Mouse (Mus musculus): ENCODE measurements around the gene Sipa1l1. TPM values are rescaled to one million over a fixed set of nuclear protein-coding genes. Genes with fewer than 3 reads are reported as not detected.

Gene Sipa1l1
- polyA plus RNA-seq, 1 experiment from 2014 or later: 4.3 TPM

GRCm38 (mm10) chr12:82326438-82326837 is 157.3 kb downstream of the Sipa1l1 start:
- ATAC-seq (ENCODE audit: low read depth) (no peak), DNase-seq (no peak)
- Histone ChIP-seq H3K9ac (no peak overlapping the region), H3K36me3 (no peaks in the 10 kb centered on the region), H3K27me3 (no peaks in the 10 kb centered on the region), H3K9me3 (replicated peaks) (no peaks in the 10 kb centered on the region), H3K4me3 (replicated peaks) (no peak overlapping the region), H3K27ac (no peak overlapping the region), H3K4me1 (replicated peaks) (no peaks in the 10 kb centered on the region; the same call in 1 of the 2 replicates), H3K4me2 (no peak overlapping the region)
- 68% methylated on average over 8 of the region's 8 CpGs for WGBS (ENCODE audit: insufficient replicate concordance)

GRCm38 (mm10) chr12:82328112-82328511 is 159.0 kb downstream of the Sipa1l1 start:
- H3K9ac ChIP-seq: no peak overlapping the region
- no peak for DNase-seq
- H3K27ac ChIP-seq: no peak overlapping the region
- H3K4me3 ChIP-seq (replicated peaks): no peak overlapping the region
- no peaks in the 10 kb centered on the region for H3K9me3 ChIP-seq (replicated peaks)
- ATAC-seq (ENCODE audit: low read depth): no peak
- no peaks in the 10 kb centered on the region for H3K36me3 ChIP-seq
- H3K4me2 ChIP-seq: no peak overlapping the region
- no peaks in the 10 kb centered on the region for H3K27me3 ChIP-seq
- peaks cover 6% of the 10 kb centered on the region for H3K4me1 ChIP-seq (replicated peaks)
- 84% methylated on average over 1 of the region's 1 CpGs for WGBS (ENCODE audit: insufficient replicate concordance)

DNA sequence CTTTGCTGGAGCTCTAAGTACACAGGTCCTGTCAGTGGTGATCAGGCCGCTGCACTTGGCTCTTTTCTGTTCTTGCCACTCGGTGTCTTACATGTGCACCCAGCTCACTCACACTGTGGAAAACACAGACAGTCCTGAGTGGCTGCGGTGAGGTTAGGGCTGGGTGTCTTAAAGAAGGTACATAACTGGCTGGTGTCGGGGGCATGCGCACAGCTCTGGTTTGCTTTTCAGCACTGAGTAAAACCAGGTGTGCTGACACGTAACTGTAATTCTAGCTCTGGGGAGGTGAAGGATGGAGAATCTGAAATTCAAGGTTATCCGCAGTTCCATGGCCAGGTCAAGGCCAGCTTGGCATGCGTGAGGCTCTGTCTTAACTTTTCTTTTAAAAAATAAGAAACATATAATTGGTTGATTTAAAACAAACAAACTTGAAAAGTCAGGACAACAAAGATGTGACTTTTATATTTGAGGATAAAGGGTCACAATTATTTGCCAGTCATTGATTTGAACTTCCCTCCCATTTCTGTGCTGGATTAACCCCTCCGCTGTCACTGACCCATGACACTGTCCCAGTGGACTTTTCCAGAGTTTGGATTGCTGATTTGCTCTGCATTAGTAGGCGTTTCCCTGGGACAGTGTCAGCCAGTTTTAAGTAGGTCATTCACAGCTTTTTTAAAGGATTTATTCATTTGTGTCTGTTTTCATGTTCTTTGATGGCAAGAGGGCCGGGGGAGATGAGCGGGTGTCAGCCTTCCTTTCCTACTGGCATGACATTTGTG is 163.9 kb downstream of the Sipa1l1 start:
- Histone ChIP-seq H3K9me3 (replicated peaks) (no peaks in the 10 kb centered on the region), H3K9ac (no peak overlapping the region), H3K4me3 (replicated peaks) (no peak overlapping the region), H3K4me2 (no peak overlapping the region), H3K4me1 (replicated peaks) (peaks cover 9% of the 10 kb centered on the region), H3K27ac (no peak overlapping the region), H3K27me3 (no peaks in the 10 kb centered on the region), H3K36me3 (no peaks in the 10 kb centered on the region)
- DNase-seq (no peak), ATAC-seq (ENCODE audit: low read depth) (no peak)
- 75% methylated on average over 12 of the region's 12 CpGs for WGBS (ENCODE audit: insufficient replicate concordance)

- H3K27ac ChIP-seq: no peak overlapping the region
- H3K9ac ChIP-seq: no peak overlapping the region
- no peaks in the 10 kb centered on the region for H3K36me3 ChIP-seq
- H3K27me3 ChIP-seq: no peaks in the 10 kb centered on the region
- no peaks in the 10 kb centered on the region for H3K9me3 ChIP-seq (replicated peaks)
- DNase-seq (no peak), ATAC-seq (ENCODE audit: low read depth) (no peak)
- no peak overlapping the region for H3K4me3 ChIP-seq (replicated peaks)
- WGBS (ENCODE audit: insufficient replicate concordance): 61% methylated on average over 5 of the region's 5 CpGs
- H3K4me1 ChIP-seq (replicated peaks): peaks cover 9% of the 10 kb centered on the region
- no peak overlapping the region for H3K4me2 ChIP-seq
These were observed 164.9 kb downstream of the Sipa1l1 start for GRCm38 (mm10) chr12:82333999-82334398.

DNA sequence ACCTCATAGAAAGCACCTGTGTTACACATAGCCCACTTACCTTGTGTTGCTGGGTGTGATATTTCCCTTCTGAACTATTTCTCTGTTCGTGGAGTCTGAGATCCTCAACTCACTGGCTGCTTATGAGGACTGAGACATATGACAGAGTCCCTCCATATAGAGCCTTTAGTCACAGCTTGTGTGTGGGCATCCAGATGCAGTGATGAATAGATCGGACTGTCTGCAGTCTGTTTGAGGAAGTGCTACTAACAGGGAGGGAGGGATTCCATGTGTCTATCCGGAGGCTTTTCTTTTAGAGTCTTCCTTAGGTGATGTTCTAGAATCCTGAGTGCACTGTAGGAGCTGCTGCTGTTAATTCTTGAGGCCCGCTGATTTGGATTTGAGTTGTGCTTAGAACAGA is 165.4 kb downstream of the Sipa1l1 start:
- DNase-seq (no peak), ATAC-seq (ENCODE audit: low read depth) (no peak)
- H3K27me3 ChIP-seq: no peaks in the 10 kb centered on the region
- no peaks in the 10 kb centered on the region for H3K36me3 ChIP-seq
- H3K27ac ChIP-seq: no peak overlapping the region
- no peaks in the 10 kb centered on the region for H3K9me3 ChIP-seq (replicated peaks)
- peaks cover 9% of the 10 kb centered on the region for H3K4me1 ChIP-seq (replicated peaks)
- no peak overlapping the region for H3K4me2 ChIP-seq
- 55% methylated on average over 4 of the region's 4 CpGs for WGBS (ENCODE audit: insufficient replicate concordance)
- no peak overlapping the region for H3K4me3 ChIP-seq (replicated peaks)
- H3K9ac ChIP-seq: no peak overlapping the region

- Histone ChIP-seq H3K9me3 (replicated peaks) (no peaks in the 10 kb centered on the region), H3K27ac (no peak overlapping the region), H3K4me3 (replicated peaks) (no peak overlapping the region), H3K4me2 (no peak overlapping the region), H3K9ac (no peak overlapping the region), H3K36me3 (no peaks in the 10 kb centered on the region), H3K27me3 (no peaks in the 10 kb centered on the region), H3K4me1 (replicated peaks) (peaks cover 9% of the 10 kb centered on the region)
- 47% methylated on average over 1 of the region's 1 CpGs for WGBS (ENCODE audit: insufficient replicate concordance)
- DNase-seq: no peak
- ATAC-seq (ENCODE audit: low read depth): no peak
These were observed 166.0 kb downstream of the Sipa1l1 start for GRCm38 (mm10) chr12:82335095-82335494.

GRCm38 (mm10) chr12:82338550-82338949 is 169.4 kb downstream of the Sipa1l1 start:
- no peak overlapping the region for H3K4me2 ChIP-seq
- H3K4me3 ChIP-seq (replicated peaks): no peak overlapping the region
- peaks cover 3% of the 10 kb centered on the region; the same call in 1 of the 2 replicates for H3K4me1 ChIP-seq (replicated peaks)
- ATAC-seq (ENCODE audit: low read depth) (no peak), DNase-seq (no peak)
- H3K9me3 ChIP-seq (replicated peaks): no peaks in the 10 kb centered on the region
- peaks cover 7% of the 10 kb centered on the region; the same call in 1 of the 2 replicates for H3K36me3 ChIP-seq
- 69% methylated on average over 4 of the region's 4 CpGs for WGBS (ENCODE audit: insufficient replicate concordance)
- no peak overlapping the region for H3K27ac ChIP-seq
- H3K9ac ChIP-seq: no peak overlapping the region
- H3K27me3 ChIP-seq: no peaks in the 10 kb centered on the region

DNA sequence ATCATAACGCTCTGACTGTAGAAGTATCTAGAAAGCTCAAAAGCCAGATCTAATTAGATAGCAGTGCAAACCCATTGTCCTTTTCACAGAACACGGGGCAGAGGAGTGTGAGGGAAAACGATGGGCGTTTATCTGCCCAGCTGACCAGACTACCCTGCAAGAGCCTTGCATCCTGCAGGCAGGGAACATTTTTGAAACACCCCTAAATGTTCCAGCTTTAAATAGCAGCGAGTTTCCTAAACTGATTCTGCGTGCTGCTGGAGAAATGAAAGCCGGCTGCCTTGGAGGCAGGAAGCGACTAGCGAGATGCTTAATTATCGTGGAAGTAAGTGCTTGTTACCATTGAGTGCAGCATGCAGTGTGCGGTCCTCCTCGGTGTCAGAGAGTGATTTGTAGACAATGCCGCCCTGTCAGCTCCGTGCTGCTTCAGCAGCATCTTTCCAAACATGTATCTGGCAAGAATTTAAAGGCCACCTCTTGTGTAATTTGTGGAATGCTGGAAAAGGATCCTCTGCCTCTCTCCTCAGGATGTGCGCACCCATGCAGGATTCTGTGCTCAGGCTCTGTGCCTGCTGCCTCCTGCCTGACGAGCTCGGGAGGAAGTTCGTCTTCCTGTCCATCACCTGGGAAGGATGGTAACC is 170.2 kb downstream of the Sipa1l1 start:
- DNase-seq (no peak), ATAC-seq (ENCODE audit: low read depth) (no peak)
- peaks cover 7% of the 10 kb centered on the region; the same call in 1 of the 2 replicates for H3K36me3 ChIP-seq
- H3K9me3 ChIP-seq (replicated peaks): no peaks in the 10 kb centered on the region
- no peak overlapping the region for H3K27ac ChIP-seq
- peak overlapping the region; percentile 24; the same call in 1 of the 2 replicates for H3K4me2 ChIP-seq
- H3K27me3 ChIP-seq: no peaks in the 10 kb centered on the region
- H3K4me3 ChIP-seq (replicated peaks): no peak overlapping the region
- H3K4me1 ChIP-seq (replicated peaks): peaks cover 3% of the 10 kb centered on the region; the same call in 1 of the 2 replicates
- no peak overlapping the region for H3K9ac ChIP-seq
- whole genome bisulfite sequencing (ENCODE audit: insufficient replicate concordance): 50% methylated on average over 18 of the region's 18 CpGs

- Histone ChIP-seq H3K4me1 (replicated peaks) (peaks cover 3% of the 10 kb centered on the region; the same call in 1 of the 2 replicates), H3K27me3 (no peaks in the 10 kb centered on the region), H3K4me2 (no peak overlapping the region), H3K27ac (no peak overlapping the region), H3K4me3 (replicated peaks) (no peak overlapping the region), H3K9ac (no peak overlapping the region), H3K9me3 (replicated peaks) (no peaks in the 10 kb centered on the region), H3K36me3 (peaks cover 7% of the 10 kb centered on the region; the same call in 1 of the 2 replicates)
- no peak for DNase-seq
- 52% methylated on average over 6 of the region's 6 CpGs for WGBS (ENCODE audit: insufficient replicate concordance)
- no peak for ATAC-seq (ENCODE audit: low read depth)
These were observed 171.2 kb downstream of the Sipa1l1 start for GRCm38 (mm10) chr12:82340196-82340918.

GRCm38 (mm10) chr12:82341181-82341580 is 172.1 kb downstream of the Sipa1l1 start:
- ATAC-seq (ENCODE audit: low read depth) (no peak), DNase-seq (no peak)
- H3K9me3 ChIP-seq (replicated peaks): no peaks in the 10 kb centered on the region
- H3K4me2 ChIP-seq: no peak overlapping the region
- no peak overlapping the region for H3K27ac ChIP-seq
- H3K4me1 ChIP-seq (replicated peaks): peaks cover 3% of the 10 kb centered on the region; the same call in 1 of the 2 replicates
- H3K36me3 ChIP-seq: peaks cover 7% of the 10 kb centered on the region; the same call in 1 of the 2 replicates
- no peaks in the 10 kb centered on the region for H3K27me3 ChIP-seq
- H3K4me3 ChIP-seq (replicated peaks): no peak overlapping the region
- no peak overlapping the region for H3K9ac ChIP-seq
- WGBS (ENCODE audit: insufficient replicate concordance): 83% methylated on average over 8 of the region's 8 CpGs

DNA sequence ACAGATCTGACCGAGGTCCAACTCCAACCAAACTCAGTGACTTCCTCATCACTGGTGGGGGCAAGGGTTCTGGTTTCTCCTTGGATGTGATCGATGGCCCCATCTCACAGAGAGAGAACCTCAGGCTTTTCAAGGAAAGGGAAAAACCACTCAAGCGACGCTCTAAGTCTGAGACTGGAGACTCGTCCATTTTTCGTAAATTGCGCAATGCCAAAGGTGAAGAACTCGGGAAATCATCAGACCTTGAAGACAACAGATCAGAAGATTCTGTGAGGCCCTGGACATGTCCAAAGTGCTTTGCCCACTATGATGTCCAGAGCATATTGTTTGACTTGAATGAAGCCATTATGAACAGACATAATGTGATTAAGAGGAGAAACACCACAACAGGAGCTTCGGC is 172.6 kb downstream of the Sipa1l1 start:
- no peak overlapping the region for H3K4me3 ChIP-seq (replicated peaks)
- no peaks in the 10 kb centered on the region for H3K9me3 ChIP-seq (replicated peaks)
- H3K4me1 ChIP-seq (replicated peaks): peaks cover 3% of the 10 kb centered on the region; the same call in 1 of the 2 replicates
- ATAC-seq (ENCODE audit: low read depth) (no peak), DNase-seq (no peak)
- WGBS (ENCODE audit: insufficient replicate concordance): 80% methylated on average over 9 of the region's 9 CpGs
- no peak overlapping the region for H3K27ac ChIP-seq
- H3K27me3 ChIP-seq: no peaks in the 10 kb centered on the region
- no peak overlapping the region for H3K4me2 ChIP-seq
- H3K9ac ChIP-seq: no peak overlapping the region
- H3K36me3 ChIP-seq: peaks cover 7% of the 10 kb centered on the region; the same call in 1 of the 2 replicates

Data from liver, embryonic 13.5 days (tissue).